Mouse (Mus musculus): ENCODE measurements around the gene Wap.

Wap gene

DNA sequence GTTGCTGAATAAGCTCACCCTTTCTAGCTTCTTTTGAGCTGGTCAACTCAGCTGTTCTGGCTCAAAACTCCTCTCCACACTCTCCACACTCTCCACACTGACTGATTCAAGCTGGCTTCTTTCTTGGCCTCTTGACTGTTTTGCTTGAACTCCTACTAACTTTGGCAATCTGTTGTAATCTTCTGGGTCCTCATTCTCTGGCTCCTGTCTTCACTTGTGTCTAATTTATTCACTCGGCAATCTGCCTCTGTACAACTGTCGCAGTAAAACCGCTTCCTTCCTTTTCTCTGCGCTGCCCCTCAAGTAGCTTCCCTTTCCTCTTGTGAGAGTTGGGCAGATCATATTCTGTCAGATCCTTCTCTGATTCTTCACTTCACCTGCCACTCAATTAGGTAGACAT lies 10.7 kb downstream of the Wap start:
- DNase-seq (ENCODE audit: low read depth, low spot score) = no peak

DNA sequence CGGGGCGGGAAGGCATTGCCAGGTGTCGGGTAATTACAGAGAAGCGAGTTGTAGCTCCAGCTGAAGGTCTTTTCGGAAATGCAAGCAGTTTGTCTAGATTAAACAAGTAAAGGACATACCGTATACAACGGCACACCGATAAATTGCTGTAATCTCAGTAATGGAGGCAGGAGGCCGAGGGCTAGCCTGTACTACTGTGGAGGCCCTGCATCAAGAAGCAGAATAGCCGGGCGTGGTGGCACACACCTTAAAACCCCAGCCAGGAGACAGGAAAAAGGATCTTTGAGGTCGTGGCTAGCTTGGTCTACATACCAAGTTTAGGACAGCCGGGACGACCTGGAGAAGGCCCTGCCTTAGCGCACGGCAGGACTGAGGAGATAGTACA lies 12.1 kb downstream of the Wap start:
- no peak for DNase-seq (ENCODE audit: low read depth, low spot score)

DNA sequence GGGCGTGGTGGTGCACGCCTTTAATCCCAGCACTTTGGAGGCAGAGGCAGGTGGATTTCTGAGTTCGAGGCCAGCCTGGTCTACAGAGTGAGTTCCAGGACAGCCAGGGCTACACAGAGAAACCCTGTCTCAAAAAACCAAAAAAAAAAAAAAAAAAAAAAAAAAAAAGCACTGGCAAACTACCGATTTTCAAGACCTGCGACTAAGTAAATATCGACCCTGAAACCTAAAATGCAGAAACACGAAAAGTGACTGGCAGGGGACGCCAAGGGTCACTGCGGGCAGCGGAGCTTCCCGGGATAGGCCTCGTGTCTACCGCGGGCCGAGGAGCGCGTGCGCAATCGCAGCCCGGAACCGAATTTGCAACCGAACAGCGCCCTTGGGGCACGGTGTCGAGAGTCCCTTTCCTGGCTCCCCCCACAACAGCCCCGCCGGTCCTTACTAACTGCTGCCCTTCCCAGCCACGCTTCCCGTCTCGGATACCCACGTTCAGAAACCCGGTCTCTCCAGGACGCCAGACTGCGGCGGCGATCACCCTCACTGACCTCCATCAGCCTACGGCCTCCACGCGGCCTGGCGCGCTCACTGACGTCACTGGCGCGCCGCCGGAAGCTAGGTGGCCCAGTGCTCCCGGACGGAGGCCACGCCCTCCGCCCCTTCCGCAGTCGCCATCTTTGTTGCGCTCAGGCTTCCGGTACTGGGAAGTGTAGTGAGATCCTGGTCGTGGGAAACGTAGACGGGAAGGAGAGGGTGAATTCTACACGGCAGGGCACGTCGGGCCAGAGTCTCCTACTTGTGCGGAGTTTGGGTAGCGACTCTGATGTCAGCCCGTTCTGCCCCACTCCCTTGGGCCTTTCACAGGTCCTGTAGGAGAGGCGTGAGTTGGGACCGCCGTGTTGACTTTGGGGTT lies 12.7 kb downstream of the Wap start, which contains the start of gene Tbrg4:
Gene Tbrg4 (minus strand): TSS at position 590 of the 910 bp plus-strand sequence.
- DNase-seq (ENCODE audit: low read depth, low spot score) = peak; percentile 93

DNA sequence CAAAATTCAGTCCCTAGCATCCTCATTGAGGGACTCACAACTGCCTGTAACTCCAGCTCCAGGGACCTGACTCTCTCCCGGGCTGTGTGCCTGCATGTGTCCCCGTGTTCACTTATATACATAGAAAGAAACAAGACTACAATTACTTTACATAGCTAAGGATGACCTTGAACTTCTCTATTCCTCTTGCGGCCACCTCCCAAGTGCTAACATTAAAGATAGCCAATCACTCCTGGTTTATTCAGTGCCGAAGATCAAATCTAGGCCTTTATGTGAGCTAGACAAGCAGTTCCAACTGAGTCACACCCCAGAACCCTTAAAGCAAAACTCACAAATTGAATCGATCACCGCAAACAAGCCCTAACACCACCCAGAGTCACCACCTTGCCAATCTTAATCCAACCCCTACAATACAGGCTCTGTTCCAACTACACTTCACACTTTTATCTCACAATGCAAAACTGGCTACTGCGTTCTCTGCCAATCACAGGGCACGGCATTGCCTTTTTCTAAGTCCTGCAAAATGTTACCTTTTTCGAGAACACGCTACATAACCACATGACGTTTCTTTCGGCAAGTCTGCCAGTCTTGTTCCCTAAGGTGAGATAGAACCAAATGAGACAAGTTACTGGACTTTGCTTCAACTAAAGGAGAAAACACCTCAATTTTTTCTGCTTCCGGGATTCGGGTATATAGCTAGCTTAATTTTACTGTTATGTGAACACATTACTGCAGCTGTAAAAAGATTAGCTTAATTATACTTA lies 13.6 kb downstream of the Wap start:
- DNase-seq (ENCODE audit: low read depth, low spot score) = no peak

DNA sequence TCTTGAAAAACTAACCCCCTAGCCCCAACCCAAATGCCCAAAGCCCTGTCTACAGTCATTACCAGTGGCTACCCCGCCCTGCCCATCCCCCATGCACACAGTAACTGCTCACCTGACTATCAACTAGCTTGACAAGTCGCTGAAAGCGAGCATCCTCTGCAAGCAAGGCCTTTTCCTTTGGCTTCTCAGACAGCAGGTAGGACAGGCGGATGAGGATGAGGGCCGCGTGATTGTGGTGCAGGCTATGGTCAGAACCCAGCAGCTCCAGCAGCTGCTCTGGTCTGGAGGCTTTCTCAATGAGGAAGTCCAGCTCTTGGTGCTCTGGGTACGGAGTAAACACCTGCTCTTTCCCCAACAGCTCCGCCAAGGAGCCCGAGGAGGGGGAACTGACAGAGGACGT lies 14.7 kb downstream of the Wap start:
- DNase-seq (ENCODE audit: low read depth, low spot score) = no peak

DNA sequence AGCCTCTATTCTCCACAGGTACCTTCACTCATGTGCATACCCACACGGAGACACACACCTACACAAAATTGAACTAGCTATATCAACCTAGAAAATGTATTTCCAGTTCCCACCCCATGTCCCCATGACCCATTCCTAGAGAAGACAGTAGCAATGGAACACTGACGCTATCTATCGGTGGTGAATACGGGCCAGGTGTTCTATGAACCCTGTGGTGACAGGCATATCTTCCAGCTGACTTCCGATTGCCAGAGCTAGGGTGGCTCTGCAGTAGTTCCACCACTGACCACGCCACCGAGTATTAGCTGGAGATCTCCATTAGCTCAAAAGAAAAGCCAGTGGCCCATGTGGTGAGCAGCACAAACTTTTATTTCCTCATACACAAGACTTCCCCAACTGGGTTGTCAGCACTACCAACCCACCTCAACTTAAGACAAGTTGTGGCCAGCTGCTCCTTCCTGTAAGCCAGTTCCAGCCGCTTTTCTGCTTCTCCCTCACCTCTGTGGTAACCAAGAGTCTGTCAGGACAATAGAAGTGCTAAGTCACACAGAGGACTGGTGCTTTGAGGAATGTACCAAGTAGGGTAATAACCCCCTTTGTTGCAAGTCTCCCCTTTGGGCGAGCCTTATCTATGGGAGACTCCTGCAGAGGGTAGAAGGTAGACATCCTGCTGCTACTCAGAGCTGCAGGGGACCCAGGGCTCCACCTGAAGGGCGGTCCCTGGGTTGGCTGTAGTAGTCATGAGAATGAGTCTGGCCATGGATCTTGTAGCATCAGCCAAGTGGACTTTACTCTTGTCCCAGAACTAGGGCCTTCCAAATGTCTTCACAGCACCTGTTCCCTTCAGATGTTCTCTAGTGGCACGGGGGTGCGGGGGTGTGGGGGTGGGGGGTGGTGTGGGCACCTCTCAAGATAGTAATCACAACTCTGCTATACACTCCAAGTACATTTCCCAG lies 22.9 kb downstream of the Wap start:
- no peak for DNase-seq (ENCODE audit: low read depth, low spot score)

DNA sequence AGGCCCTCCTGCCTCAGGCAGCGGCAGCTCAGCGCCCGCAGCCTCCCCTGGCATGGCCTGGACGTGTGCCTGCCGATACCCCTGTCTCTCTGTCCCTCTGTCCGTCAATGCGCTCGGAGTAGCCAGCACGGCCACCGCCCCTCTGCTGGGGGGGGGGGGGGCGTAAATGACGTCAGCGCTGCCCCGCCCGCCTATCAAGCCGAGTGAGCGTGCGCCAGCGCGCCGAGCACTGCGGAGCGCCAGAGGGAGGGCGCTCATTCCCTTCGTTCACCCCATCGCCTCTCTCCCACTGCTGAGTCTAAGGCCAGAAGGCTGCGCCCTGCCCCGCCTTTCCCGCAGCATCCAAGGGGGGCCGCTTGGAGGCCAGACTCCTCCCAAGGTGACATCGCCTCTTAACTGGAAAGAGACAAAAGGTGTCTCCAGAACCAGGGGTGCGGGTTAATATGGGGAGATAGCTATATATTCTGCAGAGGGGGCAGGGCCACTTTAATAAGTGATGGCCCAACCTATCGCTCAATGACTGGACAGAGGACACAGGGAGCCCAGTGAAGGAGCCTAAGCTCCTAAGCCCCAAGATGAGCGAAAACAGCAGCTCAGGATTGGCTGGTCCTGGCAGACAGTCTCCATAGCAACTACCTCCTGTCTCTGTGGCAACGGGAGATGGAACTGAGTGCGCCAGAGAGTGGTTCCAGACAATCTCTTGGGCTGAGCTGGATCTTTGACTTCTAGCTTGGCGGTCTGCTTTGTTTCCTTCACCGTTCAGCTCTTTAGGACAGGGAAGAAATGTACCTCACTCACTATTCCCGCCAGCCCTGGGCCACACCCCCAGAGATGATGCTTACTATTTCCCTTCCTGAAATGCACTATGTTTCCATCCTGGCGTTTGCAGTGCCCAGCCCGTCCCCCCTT lies 32.7 kb downstream of the Wap start, which contains the start of gene Nacad:
Gene Nacad (minus strand): TSS at position 563 of the 909 bp plus-strand sequence.
- DNase-seq (ENCODE audit: low read depth, low spot score) = no peak

DNA sequence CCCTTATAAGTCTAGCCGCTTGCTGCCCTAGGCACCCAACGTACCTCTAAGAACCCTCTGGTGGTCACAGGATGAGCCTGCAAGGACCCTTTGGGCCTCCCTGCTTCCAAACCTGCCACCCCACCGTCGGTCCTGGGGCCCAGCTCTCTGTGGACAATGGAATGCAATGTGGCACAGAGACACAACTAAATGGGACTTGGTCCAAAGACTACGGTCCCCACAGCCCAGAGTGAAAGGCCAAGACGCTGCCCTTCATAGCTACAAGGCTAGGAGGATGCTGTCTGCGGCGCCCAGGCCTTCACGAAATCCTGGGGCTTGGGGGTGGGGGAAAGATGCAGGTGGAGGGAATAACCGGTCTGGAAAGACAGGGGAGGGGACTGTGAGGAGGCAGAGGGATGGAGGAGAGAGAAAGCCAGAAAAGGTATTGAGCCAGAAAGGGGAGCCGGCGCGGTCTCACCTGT lies 33.4 kb downstream of the Wap start:
- DNase-seq (ENCODE audit: low read depth, low spot score) = no peak

DNA sequence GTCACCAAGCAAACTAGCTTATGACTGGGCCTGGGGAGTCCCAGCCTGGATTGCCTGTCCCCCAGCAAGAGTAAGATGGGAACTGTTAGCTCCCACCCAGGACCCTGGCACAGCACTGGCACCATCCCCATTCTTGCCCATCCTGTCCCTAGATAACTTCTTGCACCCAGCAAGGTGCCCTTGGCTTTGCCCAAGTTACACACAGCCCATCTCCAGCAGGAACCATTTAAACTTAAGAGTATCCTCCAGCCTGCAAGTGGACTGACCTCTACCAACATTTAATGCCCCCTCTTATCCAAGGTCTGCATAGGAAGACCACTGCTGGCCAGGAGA lies 33.9 kb downstream of the Wap start:
- no peak for DNase-seq (ENCODE audit: low read depth, low spot score)

DNA sequence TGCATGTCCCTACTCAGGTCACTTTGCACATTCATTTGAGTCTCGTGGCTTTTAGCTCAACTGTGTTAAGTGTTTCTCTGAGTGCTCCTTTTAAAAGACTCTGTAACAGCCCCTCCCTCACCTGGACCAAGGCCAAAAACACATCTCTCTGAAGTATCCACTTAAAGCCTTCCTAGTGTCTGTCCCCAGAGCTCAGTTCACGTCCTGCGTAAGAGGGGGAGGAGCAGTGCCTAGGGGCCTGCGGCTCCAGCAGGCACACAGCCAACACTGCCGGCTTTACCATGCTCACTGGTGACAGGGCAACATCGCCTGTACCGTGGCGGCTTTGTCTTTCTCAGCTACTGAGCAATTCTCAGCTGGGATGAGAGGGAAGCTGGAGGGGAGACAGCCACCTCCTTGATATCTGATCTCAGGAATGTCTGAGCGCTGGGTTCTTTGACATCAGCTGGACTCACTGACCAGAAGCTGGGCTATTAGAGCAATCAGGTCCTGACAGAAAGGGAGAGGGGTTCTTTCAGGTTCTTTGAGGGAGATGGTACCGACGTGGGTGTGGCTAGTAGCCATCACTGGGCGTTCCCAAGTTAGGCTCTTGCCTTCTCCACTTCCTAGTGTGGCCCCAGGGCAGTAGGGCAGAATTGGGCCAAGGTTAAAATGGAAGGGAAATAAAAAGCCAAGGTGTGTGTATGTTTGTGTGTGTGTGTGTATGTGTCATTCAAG lies 34.4 kb downstream of the Wap start:
- peak; percentile 32 for DNase-seq (ENCODE audit: low read depth, low spot score)

DNA sequence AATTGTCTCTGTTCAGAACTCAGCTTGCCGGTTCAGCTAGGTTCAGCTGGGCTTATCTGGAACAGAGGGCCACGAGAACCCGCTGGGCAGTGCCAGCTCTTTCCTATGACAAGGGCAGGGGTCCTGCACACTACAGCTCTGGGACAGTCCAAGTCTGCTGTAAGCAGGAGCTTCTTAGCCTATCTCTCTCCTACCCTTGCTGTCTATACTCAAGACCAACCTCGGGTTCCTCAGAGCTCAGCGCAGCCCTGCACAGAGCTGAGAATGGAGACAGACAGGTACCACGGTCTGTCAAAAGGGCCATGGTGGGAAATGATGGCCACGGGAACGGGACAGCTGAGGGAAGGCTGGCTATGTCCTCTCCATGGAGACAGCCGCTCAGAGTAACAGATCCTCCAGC lies 35.2 kb downstream of the Wap start:
- no peak for DNase-seq (ENCODE audit: low read depth, low spot score)

DNA sequence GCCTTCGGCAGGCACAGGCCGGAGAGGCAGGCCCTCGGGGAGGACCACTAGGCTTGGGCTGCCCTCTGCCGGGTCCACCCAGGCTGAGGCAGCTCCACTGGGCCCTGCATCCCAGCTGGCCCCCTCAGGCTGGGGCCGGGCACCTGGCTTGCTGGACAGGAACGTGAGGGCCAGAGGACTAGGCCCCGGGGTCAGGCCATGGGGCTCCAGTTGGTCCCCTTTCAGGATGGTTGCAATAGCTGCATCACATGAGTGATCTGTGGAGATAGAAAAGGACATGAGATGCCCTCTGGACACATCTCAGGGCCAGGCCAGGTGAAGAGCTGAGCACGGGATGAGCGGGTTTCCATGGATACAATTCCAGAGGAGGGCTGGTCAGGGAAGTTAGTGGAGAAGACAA lies 35.8 kb downstream of the Wap start:
- DNase-seq (ENCODE audit: low read depth, low spot score) = no peak

DNA sequence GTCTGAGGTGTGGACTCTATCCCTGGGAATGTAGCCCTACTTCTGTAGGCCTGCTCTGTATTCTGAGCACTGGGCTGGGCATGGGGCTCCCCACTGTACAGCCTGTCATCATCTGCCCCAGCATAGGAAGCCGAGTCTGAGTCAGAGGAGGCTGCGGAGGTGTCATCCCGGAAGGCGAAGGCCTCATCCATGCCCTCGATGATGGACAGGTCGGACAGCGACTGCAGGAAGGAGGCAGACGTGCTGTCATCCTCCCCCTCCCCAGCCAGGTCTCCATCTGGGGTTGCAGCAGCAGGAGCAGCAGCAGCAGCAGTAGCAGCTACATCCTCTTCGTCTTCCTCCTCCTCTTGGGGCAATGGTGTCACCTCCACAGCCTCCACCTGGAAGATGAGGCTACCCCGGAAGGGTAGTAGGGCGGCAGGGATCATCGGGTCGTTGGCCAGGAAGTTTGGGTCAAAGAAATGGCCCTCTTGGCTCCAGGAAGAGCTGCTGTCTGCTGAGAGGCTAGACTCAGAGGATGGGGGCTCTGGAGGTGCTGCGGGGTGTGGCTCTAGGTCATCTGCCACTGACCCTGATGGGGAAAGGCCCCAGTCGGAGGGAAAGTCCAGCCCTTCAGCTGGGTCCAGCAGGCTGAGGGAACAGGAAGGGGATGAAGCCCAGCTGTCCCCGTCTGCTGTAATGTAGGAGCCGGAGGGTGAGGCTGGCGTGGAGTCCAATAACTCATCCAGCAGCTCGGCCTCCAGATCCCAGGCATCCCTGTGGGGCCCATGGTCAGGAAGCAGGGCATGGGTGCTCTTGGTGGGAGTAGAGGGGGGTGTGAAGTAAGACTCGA lies 36.6 kb downstream of the Wap start:
- DNase-seq (ENCODE audit: low read depth, low spot score) = no peak

DNA sequence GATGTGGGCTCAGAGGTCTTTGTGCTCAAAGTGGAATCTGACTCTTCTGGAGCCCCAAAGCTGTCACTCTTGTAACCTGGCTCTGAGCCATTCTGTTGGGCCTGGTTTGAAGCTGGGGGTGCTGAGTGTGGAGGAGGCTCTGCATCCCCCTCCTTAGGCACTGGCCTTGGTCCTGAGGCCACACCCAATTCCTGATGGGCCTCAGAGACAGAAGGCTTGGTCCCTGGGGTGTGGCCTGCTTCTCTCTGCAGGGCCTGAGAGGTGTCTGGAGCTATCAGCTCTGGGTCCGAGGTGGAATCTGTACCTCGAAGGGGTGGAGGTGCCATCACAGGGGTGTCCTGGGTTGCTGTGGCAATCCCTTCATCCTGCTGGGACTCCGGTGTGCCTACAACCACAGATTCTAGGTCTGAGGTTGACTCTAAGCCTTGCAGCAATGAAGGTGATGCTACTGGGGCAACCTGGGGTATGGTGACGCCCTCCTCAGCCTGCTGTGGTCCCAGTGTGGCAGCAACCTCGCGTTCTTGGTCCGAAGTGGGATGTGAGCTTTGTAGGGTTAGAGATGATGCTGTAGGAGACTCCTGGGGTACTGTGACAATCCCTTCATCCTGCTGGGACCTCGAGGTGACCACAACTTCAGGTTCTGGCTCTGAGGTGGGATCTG lies 38.0 kb downstream of the Wap start:
- DNase-seq (ENCODE audit: low read depth, low spot score) = no peak

DNA sequence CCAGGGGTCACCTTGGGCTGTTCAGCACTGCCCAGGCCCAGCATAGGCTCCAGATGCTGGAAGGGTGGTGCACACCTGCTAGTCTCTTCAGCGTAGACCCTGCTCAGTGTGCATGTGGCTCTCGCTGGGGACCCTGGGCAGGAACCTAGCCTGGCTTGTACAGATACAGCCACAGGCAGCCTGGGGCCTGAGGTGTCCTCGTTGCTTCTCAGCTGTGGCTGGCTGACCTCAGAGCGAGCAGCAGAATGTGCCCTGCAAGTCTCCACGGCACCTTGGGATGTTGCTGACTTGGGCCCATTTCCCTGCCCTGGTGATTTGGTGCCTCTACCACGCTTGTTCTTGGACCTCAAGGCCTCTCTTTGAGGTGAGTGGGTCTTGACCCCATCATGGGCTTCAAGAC lies 38.6 kb downstream of the Wap start:
- no peak for DNase-seq (ENCODE audit: low read depth, low spot score)

DNA sequence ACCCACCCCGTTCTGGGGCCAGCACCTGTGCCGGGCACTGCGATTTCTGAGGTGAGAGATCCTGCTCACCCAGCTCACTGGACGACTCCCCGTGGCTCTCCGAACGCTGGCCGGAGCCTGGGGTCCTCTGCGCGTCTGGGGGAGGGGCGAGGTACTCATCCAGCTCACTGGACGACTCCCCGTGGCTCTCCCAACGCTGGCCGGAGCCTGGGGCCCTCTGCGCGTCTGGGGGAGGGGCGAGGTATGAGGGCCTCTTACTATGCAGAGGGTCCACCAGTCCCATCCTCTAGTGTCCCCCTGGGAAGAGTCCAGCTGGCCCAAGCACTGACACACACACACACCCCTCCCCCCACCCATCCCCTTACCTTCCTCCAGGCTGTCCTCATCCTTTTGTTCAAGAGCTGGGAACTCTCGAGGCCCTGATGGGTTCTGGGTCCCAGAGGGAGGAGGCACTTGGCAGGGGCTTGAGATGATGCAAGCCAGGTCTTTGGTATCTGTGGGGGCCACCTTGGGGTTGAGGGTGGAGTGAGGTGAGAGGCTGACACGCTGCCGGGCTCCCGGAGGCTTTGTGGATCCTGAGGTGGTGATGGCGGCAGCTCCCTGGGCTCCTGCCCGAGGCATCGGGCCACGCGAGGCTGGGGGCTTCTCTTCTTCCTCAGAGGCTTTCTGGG lies 39.3 kb downstream of the Wap start:
- no peak for DNase-seq (ENCODE audit: low read depth, low spot score)

DNA sequence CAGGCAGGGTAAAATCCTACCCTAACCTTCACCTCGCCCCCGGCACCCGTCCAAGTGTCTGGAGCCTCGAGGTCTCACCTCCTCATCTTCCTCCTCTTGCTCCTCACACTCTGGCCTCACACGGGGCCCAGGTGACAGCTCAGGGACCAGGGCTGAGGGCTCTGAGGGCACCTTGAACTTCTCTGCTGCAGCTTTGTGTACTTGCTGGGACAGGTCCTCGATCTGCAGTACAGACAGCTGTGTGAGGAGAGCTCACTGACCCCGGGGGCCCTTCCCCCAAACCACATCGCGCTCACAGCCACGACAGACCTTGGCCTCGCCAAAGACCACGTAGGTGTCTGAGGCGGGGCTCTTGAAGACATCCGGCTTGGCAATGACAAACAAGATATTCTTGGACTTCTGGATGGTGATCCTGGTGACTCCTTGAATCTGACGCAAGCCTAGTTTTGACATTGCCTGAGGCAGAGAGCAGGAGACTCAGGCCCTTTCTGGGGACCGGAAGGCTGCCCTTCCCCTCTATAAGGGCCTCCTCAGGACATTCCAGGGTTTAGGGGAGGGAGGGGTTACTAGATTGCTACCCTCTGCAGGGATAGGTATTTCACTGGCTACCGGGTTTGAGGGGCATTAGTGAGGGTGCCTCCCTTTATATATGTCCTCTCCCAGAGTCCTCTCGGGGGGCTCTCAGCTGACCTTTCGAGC lies 40.1 kb downstream of the Wap start:
- DNase-seq (ENCODE audit: low read depth, low spot score) = no peak

Measured in 3T3-L1 (cell line).